Mouse (Mus musculus) adrenal gland, adult 18-20 months (tissue): ENCODE measurements at regions not wholly inside any gene's neighbourhood (a gene's known extent, or its start where the extent isn't known, plus 50 kb on each side); places are given as distances from the start of the nearest gene placed in this dataset.
"Not testable (repeated sequence)": the region's sequence is repeated elsewhere in the genome, so short reads cannot be mapped to it uniquely, and the experiment has no call there.

Experiments used
- DNase-seq, 2 experiments: peaks; one replicate each; pipeline ENCODE4 v3.0.0; 2021 to 2022; ENCODE audit warnings: low spot score in 2 of 2

DNA sequence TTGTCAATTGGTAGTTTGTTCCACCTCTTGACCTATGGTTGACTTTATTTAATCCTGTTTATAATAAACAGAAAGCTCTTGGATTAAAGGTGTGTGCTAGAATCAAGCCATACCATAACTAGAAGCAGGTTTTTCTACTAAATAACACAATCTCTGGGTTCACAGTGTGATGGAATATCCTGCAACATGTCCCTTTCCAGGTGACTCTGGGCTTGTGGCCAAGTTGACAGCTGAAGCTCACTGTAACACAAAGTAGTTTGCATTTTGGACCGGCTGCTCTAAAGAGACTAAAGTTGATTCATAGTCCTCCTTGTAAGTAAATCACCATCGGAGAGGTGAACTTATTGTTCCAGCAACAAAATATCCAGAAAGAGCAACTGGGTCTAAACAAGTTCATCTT, 149.3 kb upstream of the Kctd3 start:
- no peak for DNase-seq

DNA sequence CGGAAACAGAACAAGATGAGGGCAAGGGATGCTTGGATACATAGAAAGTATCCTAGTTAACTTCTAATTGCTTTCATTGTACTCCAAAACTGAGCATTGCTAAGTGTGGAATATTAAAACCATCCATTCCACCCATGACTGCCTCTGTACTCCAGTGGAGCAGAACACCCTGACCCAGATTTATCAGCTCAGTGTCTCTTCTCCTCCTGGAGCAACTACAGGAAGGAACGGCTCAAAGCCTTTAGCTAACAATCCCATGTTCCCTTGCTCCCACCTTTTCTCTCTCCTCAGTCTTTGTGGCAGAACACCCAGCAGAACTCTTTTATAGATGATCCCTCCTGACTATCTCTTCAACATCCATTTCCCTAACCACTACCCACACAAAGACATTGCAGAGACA, 146.7 kb upstream of the Kctd3 start:
- DNase-seq = no peak

DNA sequence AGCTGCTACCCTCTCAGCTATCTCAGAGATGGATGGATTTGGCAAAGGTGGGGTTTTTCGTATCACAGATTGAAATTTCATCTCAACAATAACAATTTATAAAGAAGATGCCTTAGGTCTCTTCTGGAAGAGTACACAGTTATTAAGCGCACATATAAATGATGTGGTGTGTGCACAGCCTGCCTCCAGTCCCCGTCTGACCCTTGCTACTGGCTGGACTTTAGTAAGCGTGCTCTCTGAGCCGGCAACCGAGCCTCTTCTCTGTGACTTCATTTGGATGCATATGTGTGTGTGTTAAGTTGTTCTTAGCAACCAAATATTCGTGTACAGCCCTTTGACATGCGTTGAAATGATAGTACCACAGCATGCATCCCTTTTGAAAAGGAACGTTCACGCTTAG, 145.5 kb upstream of the Kctd3 start:
- no peak for DNase-seq

DNA sequence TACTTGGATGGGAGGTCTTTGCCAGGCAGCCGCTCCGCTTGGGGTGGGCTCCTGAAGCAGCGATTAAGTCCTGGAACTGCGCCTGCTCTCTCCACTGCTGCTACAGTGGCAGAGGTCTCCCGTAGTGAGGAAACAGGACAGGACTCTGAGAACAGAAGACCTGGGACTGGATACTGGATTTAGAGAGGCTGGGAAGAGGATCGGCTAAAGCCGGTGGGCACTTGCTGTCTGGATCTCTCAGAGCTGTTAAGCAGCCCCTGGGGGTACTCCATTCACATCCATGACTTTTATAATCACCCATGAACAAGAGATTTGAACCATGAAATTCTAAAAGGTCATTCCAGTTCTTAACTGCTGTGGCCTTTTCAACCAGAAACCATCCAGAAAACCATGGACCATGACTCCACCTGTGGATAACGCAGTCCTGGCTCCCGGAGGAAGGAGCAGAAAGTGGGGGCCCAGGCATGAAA, 135.4 kb upstream of the Kctd3 start:
- DNase-seq = no peak

DNA sequence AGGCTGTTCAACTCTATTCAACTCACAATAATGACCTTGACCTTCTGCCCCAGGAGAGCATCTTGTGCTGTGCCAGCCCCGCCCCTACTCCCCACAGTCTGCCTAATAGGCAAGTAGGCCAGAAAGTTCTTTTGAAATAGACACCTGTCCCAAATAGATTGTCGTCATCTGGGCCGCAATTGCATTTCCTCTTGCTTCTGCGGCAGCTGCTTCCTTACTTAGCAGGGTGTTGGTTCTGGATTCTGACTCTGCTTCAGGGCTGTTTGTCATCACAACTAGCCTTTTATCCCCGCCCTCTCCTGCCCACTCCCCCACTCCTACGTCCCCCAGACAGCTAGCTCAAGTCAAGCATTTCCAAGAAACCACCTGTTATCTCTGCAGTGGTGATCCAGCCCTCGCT, 134.9 kb upstream of the Kctd3 start:
- no peak for DNase-seq

DNA sequence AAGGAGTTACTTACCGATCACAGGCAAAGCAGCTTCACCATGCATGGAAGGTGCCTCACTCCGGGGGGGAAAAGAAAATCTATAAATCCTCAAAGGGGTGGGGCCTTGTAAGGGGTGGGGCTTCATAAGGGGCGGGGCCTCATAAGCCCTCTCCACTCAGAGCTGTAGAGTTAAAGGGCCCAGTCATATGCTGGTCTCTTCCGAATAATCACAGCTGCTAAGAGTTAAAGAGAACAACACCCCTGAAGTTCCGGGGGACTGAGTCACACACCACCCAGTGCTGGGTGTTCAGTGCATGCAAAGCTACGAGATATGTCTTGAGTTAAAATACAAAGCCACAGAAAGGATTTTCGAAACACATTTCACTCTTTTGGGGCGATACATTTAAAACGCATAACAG, 134.1 kb upstream of the Kctd3 start:
- DNase-seq = no peak

DNA sequence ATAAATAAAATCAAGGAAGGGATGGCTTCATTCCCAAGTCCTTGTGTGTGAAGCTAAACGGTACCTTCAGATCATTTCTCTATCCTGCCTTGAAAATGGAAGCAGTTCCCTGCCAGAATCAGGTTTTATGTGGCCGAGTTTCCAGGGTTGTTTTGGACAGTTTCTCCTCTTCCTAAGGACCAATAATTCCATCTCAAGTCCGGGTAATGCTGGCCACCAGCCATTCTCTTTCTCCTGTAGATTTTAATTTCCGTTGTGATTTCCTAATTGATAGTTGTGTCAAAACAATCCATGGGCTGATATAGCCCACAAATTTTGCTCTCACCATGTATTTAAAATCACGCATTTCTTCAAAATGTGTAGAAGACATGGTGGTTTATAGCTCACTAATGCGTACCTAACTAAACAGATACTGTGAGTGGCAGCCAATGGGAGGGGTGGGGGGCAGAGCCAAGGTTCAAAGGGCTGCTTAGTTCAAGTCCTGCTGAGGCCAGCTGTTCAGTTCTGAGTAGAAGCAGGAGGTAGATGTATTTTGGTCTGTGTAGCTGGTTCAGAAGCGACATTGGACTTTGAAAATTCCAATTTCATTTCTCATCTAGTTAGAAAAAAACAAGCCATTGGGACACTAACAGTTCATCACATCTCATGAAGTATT, 129.2 kb upstream of the Kctd3 start:
- DNase-seq = no peak

DNA sequence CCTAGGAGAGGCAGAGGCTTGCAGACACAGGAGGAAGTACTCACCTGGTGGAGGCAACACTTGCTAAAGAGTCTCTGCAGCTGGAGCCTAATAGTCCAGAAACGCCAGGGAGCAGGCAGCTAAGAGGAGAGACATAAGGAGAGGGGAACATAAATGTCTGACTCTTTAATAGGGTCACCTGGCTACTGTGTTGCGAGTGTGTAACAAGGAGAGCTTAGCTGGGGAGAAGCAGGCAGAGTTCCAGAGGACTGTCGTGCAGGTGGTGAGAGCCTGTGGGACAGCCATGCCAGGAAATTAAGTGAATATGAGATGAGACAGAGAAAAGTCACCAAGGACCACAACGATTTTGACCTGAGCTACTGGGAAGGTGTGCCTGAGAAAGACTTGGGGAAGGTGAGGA, 128.2 kb upstream of the Kctd3 start:
- DNase-seq = no peak

DNA sequence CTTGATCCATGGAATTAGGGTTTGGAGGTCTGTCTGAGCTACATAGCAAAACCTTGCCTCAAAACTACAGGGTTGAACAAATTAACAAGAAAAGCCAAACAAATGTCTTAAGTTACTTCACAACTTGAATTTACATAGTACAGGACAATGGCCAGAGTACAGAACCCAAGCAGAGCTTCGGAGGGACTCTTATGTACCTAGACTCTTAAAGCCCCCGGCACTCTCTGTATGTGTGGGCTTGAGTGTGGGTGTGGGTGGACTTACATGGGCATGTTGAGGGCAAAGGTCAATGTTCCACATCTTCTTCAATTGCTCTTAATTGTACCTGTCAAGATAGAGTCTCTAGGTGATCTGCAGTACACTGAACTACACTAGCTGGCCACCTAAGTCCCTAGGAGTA, 121.1 kb upstream of the Kctd3 start:
- no peak for DNase-seq

DNA sequence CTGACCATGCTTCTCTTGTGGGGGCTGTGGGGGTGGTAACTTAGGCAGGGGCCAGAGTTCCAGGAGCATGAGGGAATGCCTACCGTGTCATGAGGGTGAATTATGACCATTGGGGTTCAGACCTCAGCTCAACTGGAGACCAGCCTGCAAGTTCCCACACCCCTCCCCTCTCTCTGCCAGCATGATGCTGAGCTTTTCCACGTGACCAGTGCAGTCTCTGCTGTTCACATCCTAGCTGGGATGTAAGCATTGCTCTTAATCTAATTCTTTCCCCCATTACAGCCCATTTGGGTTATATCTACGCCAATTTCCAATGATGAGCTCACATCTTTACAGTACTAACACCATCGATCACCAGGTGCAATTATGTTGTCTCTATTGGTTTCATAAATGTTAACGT, 120.6 kb upstream of the Kctd3 start:
- DNase-seq = not testable (repeated sequence)

DNA sequence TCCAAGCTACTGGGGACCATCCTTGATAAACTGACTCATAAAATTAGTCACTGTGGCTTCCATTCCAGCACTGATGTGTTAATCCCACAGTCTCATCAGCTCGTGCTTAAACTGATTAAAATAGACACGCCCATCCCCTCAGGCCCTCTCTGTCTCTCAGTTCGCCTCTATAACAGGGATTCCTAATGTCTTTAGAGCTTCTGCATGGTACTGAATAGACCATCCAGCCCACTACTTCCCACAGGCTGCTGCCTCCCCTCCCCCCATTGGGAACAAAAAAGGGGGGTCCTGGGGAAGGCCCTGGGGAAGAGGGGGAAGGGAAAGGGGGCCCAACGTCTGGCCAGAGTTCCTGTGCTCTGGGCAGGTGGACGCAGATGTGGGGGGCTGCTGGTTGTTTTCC, 119.7 kb upstream of the Kctd3 start:
- DNase-seq = no peak

DNA sequence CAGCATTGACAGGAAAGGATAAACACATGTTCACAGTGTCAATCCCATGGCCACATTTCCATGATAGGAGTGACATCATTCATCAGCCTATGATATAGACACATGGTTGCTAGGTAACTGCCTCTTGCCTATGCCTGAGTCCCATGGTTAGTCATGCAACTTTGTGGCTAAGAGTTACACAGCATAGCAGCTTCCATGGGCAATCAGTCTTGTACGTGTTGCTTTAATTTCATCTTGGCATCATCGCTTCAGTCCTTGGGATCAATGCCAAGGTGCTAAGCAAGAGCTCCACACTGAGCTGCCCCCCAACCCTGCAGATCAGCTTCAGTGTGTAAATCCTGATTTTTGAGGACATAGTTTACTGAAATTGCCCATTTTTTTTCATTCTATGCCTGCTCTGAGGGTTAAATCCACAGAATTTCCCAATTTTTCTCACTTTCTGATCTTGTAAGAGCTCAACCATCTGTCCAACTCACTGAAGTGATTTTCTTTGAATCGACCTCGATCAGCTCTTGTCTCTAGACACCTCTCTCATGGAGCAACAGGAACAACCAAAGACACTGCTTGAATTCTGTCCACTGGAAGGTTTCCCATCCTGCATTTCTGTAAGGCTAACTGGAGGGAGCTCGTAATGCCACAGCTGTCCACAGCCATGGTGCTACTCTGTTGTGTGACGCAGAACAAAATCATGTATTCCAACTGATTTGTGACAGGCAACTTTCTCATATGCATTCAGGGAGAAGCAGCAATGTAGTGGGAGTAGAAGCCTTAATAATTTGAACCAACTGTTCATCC, 112.5 kb upstream of the Kctd3 start:
- no peak for DNase-seq

DNA sequence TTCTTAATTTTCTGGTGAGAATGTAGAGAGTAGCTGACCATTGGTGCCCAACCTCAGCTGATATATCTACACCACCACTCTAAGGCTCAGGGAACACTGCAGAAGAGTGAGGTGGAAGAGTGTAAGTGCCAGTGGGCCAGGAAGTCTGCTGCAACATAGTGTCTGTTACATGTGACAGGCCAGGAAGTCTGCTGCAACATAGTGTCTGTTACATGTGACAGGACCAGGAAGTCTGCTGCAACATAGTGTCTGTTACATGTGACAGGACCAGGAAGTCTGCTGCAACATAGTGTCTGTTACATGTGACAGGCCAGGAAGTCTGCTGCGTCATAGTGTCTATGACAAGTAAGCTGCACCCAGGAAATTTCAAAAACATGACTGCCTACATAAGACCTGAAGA, 111.4 kb upstream of the Kctd3 start:
- DNase-seq = not testable (repeated sequence)

DNA sequence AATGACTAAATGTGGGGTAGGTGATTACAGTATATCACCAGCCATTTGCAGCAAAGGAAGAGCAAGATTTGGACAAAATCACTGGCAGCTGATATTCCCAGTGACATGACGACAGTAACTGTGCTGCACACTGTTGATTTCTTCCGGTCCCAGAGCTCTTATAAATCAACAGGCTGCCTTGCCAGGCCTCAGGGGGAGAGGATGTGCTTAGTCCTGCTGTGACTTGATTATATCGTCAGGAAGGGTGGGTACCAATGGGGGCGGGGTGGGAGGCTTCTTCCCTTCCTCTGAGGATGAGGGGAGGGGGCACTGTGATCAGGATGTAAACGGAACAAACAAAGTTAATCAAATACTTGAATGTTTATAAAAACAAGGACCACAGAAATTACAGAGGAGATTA, 110.9 kb upstream of the Kctd3 start:
- no peak for DNase-seq

DNA sequence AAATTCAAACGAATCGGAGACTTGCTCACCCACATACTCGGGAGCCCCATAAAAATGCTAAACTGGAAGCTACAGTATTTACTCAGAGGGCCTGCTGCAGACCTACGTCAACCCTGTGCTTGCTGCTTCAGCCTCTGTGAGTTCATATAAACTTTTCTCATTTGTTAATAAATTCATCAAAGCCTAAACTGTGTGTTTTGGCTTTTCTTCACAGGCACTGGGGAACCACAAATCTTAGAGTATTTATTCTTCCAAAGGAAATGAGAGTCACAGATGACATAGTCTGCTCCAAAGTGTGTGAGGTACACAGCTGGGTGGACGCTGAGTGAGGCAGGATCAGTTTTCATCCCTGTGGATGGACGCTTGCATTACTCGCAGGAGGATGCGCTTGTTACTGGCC, 108.3 kb upstream of the Kctd3 start:
- no peak for DNase-seq

DNA sequence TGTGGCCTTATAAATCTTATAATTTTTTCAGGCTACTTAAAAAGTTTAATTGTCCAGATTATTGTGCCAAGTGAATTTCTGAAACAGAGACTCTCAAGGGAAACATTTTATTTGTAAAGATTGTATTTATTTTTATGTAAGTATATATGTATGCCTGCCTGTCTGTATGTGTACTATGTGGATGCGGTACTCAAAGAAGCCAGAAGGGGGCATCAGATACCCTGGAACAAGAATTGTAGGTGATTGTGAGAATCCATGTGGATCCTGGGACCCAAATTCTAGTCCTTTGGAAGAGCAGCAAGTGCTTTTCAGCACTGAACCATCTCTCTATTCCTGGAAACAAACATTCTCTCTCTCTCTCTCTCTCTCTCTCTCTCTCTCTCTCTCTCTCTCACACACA, 107.6 kb upstream of the Kctd3 start:
- no peak for DNase-seq

DNA sequence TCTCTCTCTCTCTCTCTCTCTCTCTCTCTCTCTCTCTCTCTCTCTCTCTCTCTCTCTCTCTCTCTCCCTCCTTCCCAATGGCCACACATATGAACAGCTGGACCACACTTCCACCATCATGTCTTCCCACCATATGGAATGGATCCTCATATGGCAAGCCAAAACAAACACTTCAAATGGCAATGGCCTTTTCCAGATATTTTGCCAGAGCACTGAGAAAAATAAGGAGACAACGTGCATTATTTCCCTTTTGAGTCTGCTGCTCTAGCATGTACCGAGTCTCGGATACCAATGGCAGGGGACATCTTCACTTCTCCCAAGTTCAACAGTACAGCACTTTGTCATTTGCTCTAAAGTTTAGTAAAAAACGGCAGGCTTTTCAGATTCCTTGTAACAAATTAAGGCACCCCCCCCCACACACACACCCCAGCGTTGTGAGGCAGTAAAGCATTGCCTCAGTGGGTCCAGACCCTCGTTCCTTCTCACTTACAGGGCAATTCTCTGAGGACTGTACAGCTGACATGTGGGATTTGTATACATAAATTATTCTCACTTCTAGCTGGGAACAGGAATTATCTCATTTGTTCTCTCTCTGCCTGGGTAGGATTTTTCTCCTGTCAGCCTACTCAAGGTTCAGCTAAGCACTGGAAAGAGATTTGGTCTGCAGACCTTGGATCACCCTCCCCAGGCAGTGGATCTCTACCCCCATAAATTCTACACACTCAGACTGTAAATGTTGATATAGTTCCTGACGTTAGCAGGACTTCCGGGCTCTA, 100.8 kb upstream of the Kctd3 start:
- DNase-seq = no peak

DNA sequence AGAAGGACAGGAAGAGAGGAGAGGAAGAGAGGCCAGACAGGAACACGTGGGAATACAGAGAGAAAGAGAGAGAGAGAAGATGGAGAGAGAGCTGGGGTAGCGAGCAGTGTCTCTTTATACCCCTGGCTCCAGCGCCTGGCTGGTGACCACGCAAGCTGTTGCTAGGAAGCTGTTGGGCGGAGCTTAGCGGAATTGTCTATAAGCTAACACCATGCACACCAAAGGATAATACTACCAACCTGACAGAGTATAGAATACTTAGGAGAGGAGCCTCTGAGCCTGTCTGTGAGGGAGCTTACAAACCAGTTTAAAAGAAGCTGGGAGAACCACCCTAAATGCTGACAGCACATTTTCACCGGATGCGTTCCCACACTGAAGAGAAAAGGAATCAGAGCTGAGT, 100.2 kb upstream of the Kctd3 start:
- no peak for DNase-seq

DNA sequence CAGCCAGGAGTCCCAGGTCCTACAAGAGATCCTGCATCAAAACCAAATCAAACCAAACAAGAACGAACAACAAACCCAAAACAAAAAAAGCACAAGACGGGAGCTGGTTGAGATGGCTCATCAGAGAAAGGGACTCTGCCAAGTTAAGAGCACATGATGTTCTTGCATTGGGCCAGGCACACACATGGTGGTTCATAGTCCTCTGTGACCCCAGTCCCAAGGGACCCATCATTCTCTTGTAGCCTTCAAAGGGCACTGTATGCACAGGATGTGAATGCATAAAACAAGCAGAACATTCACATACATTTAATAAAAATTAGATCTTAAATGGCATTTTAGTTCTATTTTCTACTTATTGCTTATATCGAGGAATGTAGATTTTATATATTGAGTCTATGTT, 99.5 kb upstream of the Kctd3 start:
- no peak for DNase-seq

DNA sequence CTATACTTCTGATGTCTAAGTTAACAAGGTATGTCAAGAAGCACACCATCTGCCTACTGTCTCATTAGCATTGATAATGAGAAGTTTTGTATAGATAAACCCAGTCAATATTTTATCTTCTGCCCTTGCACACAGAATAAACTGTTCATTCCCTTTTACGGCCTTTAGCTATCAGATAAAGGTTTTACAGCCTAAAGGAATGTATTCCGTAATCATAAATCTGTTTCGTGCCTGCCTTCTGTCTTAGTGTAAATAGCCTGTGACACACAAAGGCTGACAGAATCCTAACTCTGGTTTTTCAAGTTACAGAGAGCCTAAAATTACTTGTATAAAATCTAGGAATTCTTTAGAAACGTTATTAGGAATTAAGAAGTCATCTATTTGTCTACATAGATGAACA, 97.6 kb upstream of the Kctd3 start:
- no peak for DNase-seq

DNA sequence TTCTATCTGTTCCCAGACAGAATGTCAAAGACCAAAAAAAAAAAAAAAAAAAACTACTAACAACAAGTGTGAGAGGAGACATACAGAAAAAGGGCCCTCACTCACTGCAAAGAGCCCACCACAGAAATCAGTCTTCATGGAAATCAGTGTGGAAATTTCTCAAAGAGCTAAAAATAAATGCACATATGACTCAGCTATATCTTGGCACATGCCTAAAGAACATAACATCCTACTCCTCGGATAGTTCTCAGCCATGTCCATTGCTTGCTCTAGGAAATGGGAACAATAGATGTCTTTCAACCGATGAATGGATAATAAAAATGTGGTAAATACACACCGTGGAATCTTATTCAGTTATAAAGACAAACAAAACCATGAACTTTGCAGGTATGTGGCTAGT, 95.1 kb upstream of the Kctd3 start:
- DNase-seq = no peak

DNA sequence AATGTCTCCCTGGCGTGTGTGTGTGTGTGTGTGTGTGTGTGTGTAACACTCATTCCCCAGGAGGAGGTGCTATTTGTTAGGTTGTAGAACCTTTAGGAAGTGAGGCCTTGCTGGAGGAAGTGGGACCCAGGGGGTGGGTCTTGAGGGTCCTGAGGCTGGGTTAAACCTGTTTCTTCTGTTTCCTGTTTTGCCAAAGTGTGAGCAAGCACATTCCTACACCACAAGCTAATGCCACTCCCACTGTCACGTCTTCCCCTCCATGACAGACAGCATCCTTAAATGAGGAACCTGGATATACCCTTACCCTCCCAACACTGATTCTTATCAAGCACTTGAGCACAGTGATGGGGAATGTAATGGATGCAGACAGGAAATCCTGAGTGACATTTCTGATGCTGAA, 91.5 kb upstream of the Kctd3 start:
- no peak for DNase-seq
